Mouse (Mus musculus) forebrain, embryonic 13.5 days (tissue): ENCODE measurements at regions not wholly inside any gene's neighbourhood (a gene's known extent, or its start where the extent isn't known, plus 50 kb on each side); places are given as distances from the start of the nearest gene placed in this dataset.

ENCODE experiments used
- ATAC-seq: fragments of 200-750 bp; cut with Nextera tagmentation; 2 replicates; pipeline ENCODE4 v1.8.0; 2017
- H3K27ac ChIP-seq: fragments of 300-500 bp; sonication (generic); 2 replicates; pipeline ENCODE4 v1.5.1; 2015; ENCODE audit warnings: inconsistent platforms, mild to moderate bottlenecking, moderate library complexity
- H3K27me3 ChIP-seq: fragments of 300-500 bp; sonication (generic); 2 replicates; pipeline ENCODE4 v1.6.1; 2015; ENCODE audit warnings: mild to moderate bottlenecking, inconsistent platforms
- H3K36me3 ChIP-seq: fragments of 300-500 bp; sonication (generic); 2 replicates; pipeline ENCODE4 v1.6.1; 2015; ENCODE audit warnings: mild to moderate bottlenecking, inconsistent platforms; ENCODE audit not compliant: poor library complexity, severe bottlenecking
- H3K4me1 ChIP-seq: fragments of 300-500 bp; sonication (generic); 2 replicates; pipeline ENCODE4 v1.6.1; 2015; ENCODE audit warnings: inconsistent platforms
- H3K4me2 ChIP-seq: fragments of 300-500 bp; sonication (generic); 2 replicates; pipeline ENCODE4 v1.6.1; 2015; ENCODE audit warnings: inconsistent platforms, mild to moderate bottlenecking, moderate library complexity
- H3K4me3 ChIP-seq: fragments of 300-500 bp; sonication (generic); 2 replicates; pipeline ENCODE4 v1.5.1; 2015; ENCODE audit warnings: mild to moderate bottlenecking, inconsistent platforms
- H3K9ac ChIP-seq: fragments of 300-500 bp; sonication (generic); 2 replicates; pipeline ENCODE4 v1.6.1; 2015; ENCODE audit warnings: mild to moderate bottlenecking, inconsistent platforms
- H3K9me3 ChIP-seq: fragments of 300-500 bp; sonication (generic); replicated peaks from 2 replicates; pipeline ENCODE4 v1.6.1; 2016; ENCODE audit warnings: inconsistent platforms
- WGBS: fragments of 180-500 bp; shearing (Covaris S2); methylation state at CpG from one replicate; pipeline ENCODE4 v1.1.7; 2015; 5-methylcytosine and 5-hydroxymethylcytosine counted together

- no peak overlapping the region for H3K9ac ChIP-seq
- H3K4me3 ChIP-seq, result no peak overlapping the region
- H3K27me3 ChIP-seq, result no peaks in the 10 kb centered on the region
- H3K27ac ChIP-seq, result 0 out of 2 replicates have a peak overlapping the region, but pooled peaks have one; percentile 11
- H3K4me1 ChIP-seq, result peaks cover 8% of the 10 kb centered on the region
- no peaks in the 10 kb centered on the region for H3K36me3 ChIP-seq
- ATAC-seq, result peak; percentile 41; the same call in 1 of the 2 replicates
- H3K9me3 ChIP-seq, result no peaks in the 10 kb centered on the region
- 6% methylated on average over 14 of the region's 14 CpGs for WGBS
- no peak overlapping the region for H3K4me2 ChIP-seq
Measured at GRCm38 (mm10) chr15:31753578-31754281, 152.1 kb downstream of the Fam173b start.

GRCm38 (mm10) chr15:31768959-31769844 is 167.6 kb downstream of the Fam173b start:
- no peaks in the 10 kb centered on the region for H3K36me3 ChIP-seq
- peak; percentile 80 for ATAC-seq
- no peaks in the 10 kb centered on the region for H3K27me3 ChIP-seq
- WGBS, result 47% methylated on average over 12 of the region's 12 CpGs
- H3K9me3 ChIP-seq, result no peaks in the 10 kb centered on the region; the same call in 1 of the 2 replicates
- H3K4me1 ChIP-seq, result peaks cover 13% of the 10 kb centered on the region
- H3K4me2 ChIP-seq, result 0 out of 2 replicates have a peak overlapping the region, but pooled peaks have one; percentile 3
- no peak overlapping the region for H3K27ac ChIP-seq
- no peak overlapping the region for H3K9ac ChIP-seq
- H3K4me3 ChIP-seq, result no peak overlapping the region

- WGBS, result 91% methylated on average over 2 of the region's 2 CpGs
- Histone ChIP-seq H3K9me3 (peaks cover 7% of the 10 kb centered on the region), H3K4me1 (no peaks in the 10 kb centered on the region), H3K4me3 (no peak overlapping the region), H3K27ac (no peak overlapping the region), H3K27me3 (no peaks in the 10 kb centered on the region), H3K36me3 (no peaks in the 10 kb centered on the region), H3K9ac (no peak overlapping the region), H3K4me2 (no peak overlapping the region)
- no peak for ATAC-seq
Measured at GRCm38 (mm10) chr15:31783081-31783480, 181.4 kb downstream of the Fam173b start.

- H3K9me3 ChIP-seq, result peaks cover 9% of the 10 kb centered on the region
- no peak overlapping the region for H3K4me3 ChIP-seq
- ATAC-seq, result no peak
- no peak overlapping the region for H3K9ac ChIP-seq
- H3K4me1 ChIP-seq, result no peaks in the 10 kb centered on the region
- no peaks in the 10 kb centered on the region for H3K27me3 ChIP-seq
- H3K36me3 ChIP-seq, result no peaks in the 10 kb centered on the region
- no peak overlapping the region for H3K4me2 ChIP-seq
- H3K27ac ChIP-seq, result no peak overlapping the region
- 89% methylated on average over 3 of the region's 3 CpGs for WGBS
Measured at GRCm38 (mm10) chr15:31785022-31785421, 183.4 kb downstream of the Fam173b start.

GRCm38 (mm10) chr15:31798863-31799262 is 197.2 kb downstream of the Fam173b start:
- no peaks in the 10 kb centered on the region for H3K4me1 ChIP-seq
- no peak overlapping the region for H3K4me3 ChIP-seq
- no peak overlapping the region for H3K9ac ChIP-seq
- 78% methylated on average over 2 of the region's 2 CpGs for WGBS
- H3K27ac ChIP-seq, result no peak overlapping the region
- no peak overlapping the region for H3K4me2 ChIP-seq
- no peak for ATAC-seq
- H3K9me3 ChIP-seq, result no peaks in the 10 kb centered on the region
- no peaks in the 10 kb centered on the region for H3K27me3 ChIP-seq
- no peaks in the 10 kb centered on the region for H3K36me3 ChIP-seq

- Histone ChIP-seq H3K4me3 (no peak overlapping the region), H3K27ac (no peak overlapping the region), H3K36me3 (no peaks in the 10 kb centered on the region), H3K4me2 (no peak overlapping the region), H3K9me3 (no peaks in the 10 kb centered on the region), H3K9ac (no peak overlapping the region), H3K4me1 (peaks cover 5% of the 10 kb centered on the region; the same call in 1 of the 2 replicates), H3K27me3 (no peaks in the 10 kb centered on the region)
- ATAC-seq, result no peak
- WGBS, result 41% methylated on average over 3 of the region's 3 CpGs
Measured at GRCm38 (mm10) chr15:31805522-31805921, 203.9 kb downstream of the Fam173b start.

- 90% methylated on average over 5 of the region's 5 CpGs for WGBS
- Histone ChIP-seq H3K36me3 (no peaks in the 10 kb centered on the region), H3K9me3 (no peaks in the 10 kb centered on the region), H3K4me3 (no peak overlapping the region), H3K4me2 (no peak overlapping the region), H3K9ac (no peak overlapping the region), H3K4me1 (no peaks in the 10 kb centered on the region), H3K27ac (no peak overlapping the region), H3K27me3 (no peaks in the 10 kb centered on the region)
- ATAC-seq, result no peak
Measured at GRCm38 (mm10) chr15:31815551-31815950, 213.9 kb downstream of the Fam173b start.

- no peak overlapping the region for H3K4me3 ChIP-seq
- no peaks in the 10 kb centered on the region for H3K9me3 ChIP-seq
- H3K4me1 ChIP-seq, result no peaks in the 10 kb centered on the region
- H3K27ac ChIP-seq, result no peak overlapping the region
- no peaks in the 10 kb centered on the region for H3K27me3 ChIP-seq
- no peaks in the 10 kb centered on the region for H3K36me3 ChIP-seq
- 68% methylated on average over 6 of the region's 6 CpGs for WGBS
- no peak overlapping the region for H3K4me2 ChIP-seq
- H3K9ac ChIP-seq, result no peak overlapping the region
- no peak for ATAC-seq
Measured at GRCm38 (mm10) chr15:31819219-31819618, 217.6 kb downstream of the Fam173b start.

- H3K4me1 ChIP-seq, result no peaks in the 10 kb centered on the region
Measured at GRCm38 (mm10) chr15:31827219-31827618, 225.6 kb downstream of the Fam173b start.

GRCm38 (mm10) chr15:31841519-31841918 is 239.9 kb downstream of the Fam173b start:
- 91% methylated on average over 1 of the region's 1 CpGs for WGBS
- Histone ChIP-seq H3K4me2 (no peak overlapping the region), H3K27ac (no peak overlapping the region), H3K9me3 (no peaks in the 10 kb centered on the region), H3K4me1 (no peaks in the 10 kb centered on the region), H3K9ac (no peak overlapping the region), H3K36me3 (no peaks in the 10 kb centered on the region), H3K4me3 (no peak overlapping the region), H3K27me3 (no peaks in the 10 kb centered on the region)
- ATAC-seq, result no peak

More at GRCm38 (mm10) chr15:31827219-31827618, 225.6 kb downstream of the Fam173b start:
- Histone ChIP-seq H3K9me3 (0 out of 2 replicates have a peak, but pooled peaks cover 3% of the 10 kb centered on the region), H3K4me2 (no peak overlapping the region), H3K27me3 (no peaks in the 10 kb centered on the region), H3K36me3 (no peaks in the 10 kb centered on the region), H3K9ac (no peak overlapping the region), H3K27ac (no peak overlapping the region), H3K4me3 (no peak overlapping the region)
- WGBS, result 97% methylated on average over 6 of the region's 6 CpGs
- ATAC-seq, result 0 out of 2 replicates have a peak, but pooled peaks have one; percentile 13

- Histone ChIP-seq H3K9ac (no peak overlapping the region), H3K4me1 (no peaks in the 10 kb centered on the region), H3K36me3 (no peaks in the 10 kb centered on the region), H3K4me2 (no peak overlapping the region), H3K9me3 (no peaks in the 10 kb centered on the region), H3K27me3 (no peaks in the 10 kb centered on the region), H3K27ac (no peak overlapping the region), H3K4me3 (no peak overlapping the region)
- ATAC-seq, result no peak
- WGBS, result 75% methylated on average over 5 of the region's 5 CpGs
Measured at GRCm38 (mm10) chr15:31854764-31855163, 253.1 kb downstream of the Fam173b start.

GRCm38 (mm10) chr15:31855188-31855587 is 253.5 kb downstream of the Fam173b start:
- 83% methylated on average over 3 of the region's 3 CpGs for WGBS
- Histone ChIP-seq H3K4me1 (no peaks in the 10 kb centered on the region), H3K9me3 (no peaks in the 10 kb centered on the region), H3K27me3 (no peaks in the 10 kb centered on the region), H3K36me3 (no peaks in the 10 kb centered on the region), H3K9ac (no peak overlapping the region), H3K4me3 (no peak overlapping the region), H3K27ac (no peak overlapping the region), H3K4me2 (no peak overlapping the region)
- no peak for ATAC-seq
